19 mouse cellular contexts compared by ENCODE assay signal in the genomic region with DNA sequence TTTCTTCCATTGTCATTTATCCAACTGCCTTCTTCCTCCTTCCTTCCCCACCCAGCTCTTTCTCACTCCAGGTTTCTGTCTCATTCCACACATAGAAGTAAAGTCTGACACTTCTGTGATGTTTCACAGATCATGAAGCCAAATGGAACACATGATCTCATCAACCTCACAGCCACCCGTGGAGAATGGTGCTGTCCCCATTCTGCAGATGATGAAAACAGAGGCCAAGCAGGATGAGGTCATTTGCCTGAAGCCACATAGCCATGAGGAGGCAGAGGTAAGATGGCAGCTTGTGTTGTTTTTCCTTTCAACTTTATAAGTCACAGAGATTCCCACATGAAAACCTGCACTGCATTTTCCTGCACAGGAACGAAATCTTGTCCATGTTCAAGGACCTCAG. TPM values are rescaled to one million over a fixed set of nuclear protein-coding genes. Genes with fewer than 3 reads are reported as not detected.
"Had no signal": no experiment of that assay in that cellular context is flagged by ENCODE, and none has a peak within 500 bp of the region (broad histone marks: within the 10 kb centered on the region; RNA-seq: fewer than 3 reads in every experiment).

No protein-coding gene starts in this region.

- H3K27ac ChIP-seq: lung, embryonic 15.5 days; midbrain, embryonic 10.5 days; midbrain, embryonic 12.5 days; neural tube, embryonic 12.5 days; stomach, embryonic 15.5 days; stomach, postnatal 0 days had no signal

- H3K4me1 ChIP-seq: lung, embryonic 15.5 days; midbrain, embryonic 10.5 days; midbrain, embryonic 12.5 days; neural tube, embryonic 12.5 days; stomach, embryonic 15.5 days had no signal

- H3K4me3 ChIP-seq: lung, embryonic 15.5 days; midbrain, embryonic 10.5 days; midbrain, embryonic 12.5 days; neural tube, embryonic 12.5 days; stomach, embryonic 15.5 days had no signal

- H3K9ac ChIP-seq: liver, postnatal 0 days; lung, embryonic 15.5 days; midbrain, embryonic 12.5 days; neural tube, embryonic 12.5 days; stomach, embryonic 15.5 days had no signal

- H3K4me2 ChIP-seq: lung, embryonic 15.5 days; midbrain, embryonic 12.5 days; neural tube, embryonic 12.5 days; stomach, embryonic 15.5 days had no signal

- H3K9me3 ChIP-seq: lung, embryonic 15.5 days; midbrain, embryonic 10.5 days; midbrain, embryonic 12.5 days; neural tube, embryonic 12.5 days; stomach, embryonic 15.5 days had no signal

- H3K27me3 ChIP-seq: lung, embryonic 15.5 days; midbrain, embryonic 12.5 days; neural tube, embryonic 12.5 days; stomach, embryonic 15.5 days had no signal

- DNase-seq: liver, postnatal 0 days; lung, adult 2 months; lung, postnatal 14 days; lung, postnatal 4 days; midbrain, embryonic 14.5 days; right cerebral cortex, postnatal 14 days; thymus, adult 2 months; thymus, postnatal 25 days; thymus, postnatal 4 days had no signal

- H3K36me3 ChIP-seq: lung, embryonic 15.5 days; midbrain, embryonic 10.5 days; midbrain, embryonic 12.5 days; neural tube, embryonic 12.5 days; stomach, embryonic 15.5 days had no signal

RNA-seq across cellular contexts. Expression of gene Tnfsf15, which starts 27.6 kb away (rescaled TPM):
- total RNA-seq: megakaryocyte-erythroid progenitor cell, adult 5-6 weeks; neutrophil, adult 5-6 weeks had no signal
- polyA plus RNA-seq: liver, postnatal 0 days; midbrain, embryonic 10.5 days; midbrain, embryonic 14.5 days; midbrain, embryonic 16.5 days; neural tube, embryonic 14.5 days had no signal
